Mouse (Mus musculus): ENCODE data around the gene Ralgps1.

DNA sequence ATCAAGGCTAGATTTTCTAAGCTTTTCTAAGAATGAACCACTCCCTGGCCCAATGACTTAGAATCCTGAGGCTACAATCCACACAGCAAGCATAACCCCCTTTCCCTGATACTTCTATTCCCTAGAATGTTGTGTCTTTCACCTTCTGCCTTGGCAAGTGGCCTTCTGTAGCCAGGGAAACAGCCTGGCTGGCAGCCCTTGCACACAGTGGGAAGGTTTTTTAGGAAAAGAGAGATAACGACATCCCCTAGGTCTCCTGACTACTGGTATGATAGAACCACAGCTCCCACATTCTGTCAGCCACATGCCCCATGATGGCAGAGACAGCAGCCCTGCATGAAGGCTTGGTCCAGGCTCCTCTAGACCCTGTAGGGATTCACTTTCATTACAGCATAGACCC is 99.8 kb downstream of the Ralgps1 start:
- TF ChIP-seq CTCF (IDR thresholded peaks at IDR 0.05; ENCODE audit: extremely low read depth, insufficient read depth, low read length) (no peak), POLR2A (IDR thresholded peaks at IDR 0.05; ENCODE audit: extremely low read depth, insufficient read depth, low read length) (no peak)
